Mouse (Mus musculus) liver, embryonic 14.5 days (tissue): ENCODE results near the gene Fbln2.

Source experiments
- CTCF ChIP-seq: IDR thresholded peaks from 2 replicates; pipeline ENCODE4 v1.5.1; 2016; ENCODE audit warnings: antibody characterized with exemption, low read depth, control low read depth
- EP300 ChIP-seq: IDR thresholded peaks from 2 replicates; pipeline ENCODE4 v1.6.1; 2016; ENCODE audit warnings: antibody characterized with exemption, low read depth

- TF ChIP-seq CTCF (no peak), EP300 (no peak)
These were observed 21.3 kb downstream of the Fbln2 start for GRCm38 (mm10) chr6:91233424-91234015.
